Mouse (Mus musculus): Measurements from ENCODE around the gene Gm20422. TPM values are rescaled to one million over a fixed set of nuclear protein-coding genes. Genes with fewer than 3 reads are reported as not detected.

The Gm20422 gene
- polyA plus RNA-seq (2015; fragmentation: Nextera tagmentation; extraction: Ambion mirVana), result 0.64 TPM in 1 of 2 replicates, not detected in the other

GRCm38 (mm10) chr8:69774503-69775148, at the start of gene Gm20422:
TSS of gene Gm20422 (minus strand) at chr8:69774886.
- WGBS, result under 1% methylated on average over 41 of the region's 41 CpGs

GRCm38 (mm10) chr8:69822386-69823191, 47.9 kb upstream of the Gm20422 start, which contains the start of gene Lpar2:
TSS of gene Lpar2 (plus strand) at chr8:69822429.
- peaks cover 26% of the 10 kb centered on the region for H3K4me1 ChIP-seq (ENCODE audit: control insufficient read depth, insufficient read depth, low read depth, low read length)
- no peaks in the 10 kb centered on the region for H3K27me3 ChIP-seq (replicated peaks; ENCODE audit: control insufficient read depth, insufficient read depth, low read length)
- peak within 1 kb of the TSS; percentile 79 for H3K27ac ChIP-seq (ENCODE audit: low read depth, low read length)
- no peaks in the 10 kb centered on the region for H3K9me3 ChIP-seq (ENCODE audit: control insufficient read depth, low read length)
- peak within 1 kb of the TSS; percentile 78 for H3K4me2 ChIP-seq (ENCODE audit: low read length)
- ATAC-seq, result peak; percentile 81
- peak within 1 kb of the TSS; percentile 75 for H3K9ac ChIP-seq (ENCODE audit: low read depth, low read length)
- under 1% methylated on average over 26 of the region's 35 CpGs for WGBS
- H3K4me3 ChIP-seq (ENCODE audit: low read length), result peak within 1 kb of the TSS; percentile 67
- H3K36me3 ChIP-seq (ENCODE audit: control insufficient read depth, insufficient read depth, low read length), result peaks cover 18% of the 10 kb centered on the region

More at GRCm38 (mm10) chr8:69774503-69775148, at the start of gene Gm20422:
- peak within 1 kb of the TSS; percentile 76 for H3K4me2 ChIP-seq (ENCODE audit: low read length)
- no peaks in the 10 kb centered on the region for H3K27me3 ChIP-seq (replicated peaks; ENCODE audit: control insufficient read depth, insufficient read depth, low read length)
- H3K27ac ChIP-seq (ENCODE audit: low read depth, low read length), result peak within 1 kb of the TSS; percentile 100
- peak; percentile 99 for ATAC-seq
- peak within 1 kb of the TSS; percentile 79 for H3K4me3 ChIP-seq (ENCODE audit: low read length)
- peak within 1 kb of the TSS; percentile 99 for H3K9ac ChIP-seq (ENCODE audit: low read depth, low read length)
- peaks cover 14% of the 10 kb centered on the region for H3K4me1 ChIP-seq (ENCODE audit: control insufficient read depth, insufficient read depth, low read depth, low read length)
- H3K36me3 ChIP-seq (ENCODE audit: control insufficient read depth, insufficient read depth, low read length), result no peaks in the 10 kb centered on the region; the same call in 1 of the 2 replicates
- no peaks in the 10 kb centered on the region for H3K9me3 ChIP-seq (ENCODE audit: control insufficient read depth, low read length)

- Histone ChIP-seq H3K4me1 (ENCODE audit: control insufficient read depth, insufficient read depth, low read depth, low read length) (peaks cover 26% of the 10 kb centered on the region), H3K27ac (ENCODE audit: low read depth, low read length) (peak overlapping the region; percentile 79), H3K4me2 (ENCODE audit: low read length) (peak overlapping the region; percentile 78), H3K27me3 (replicated peaks; ENCODE audit: control insufficient read depth, insufficient read depth, low read length) (no peaks in the 10 kb centered on the region), H3K9me3 (ENCODE audit: control insufficient read depth, low read length) (no peaks in the 10 kb centered on the region), H3K4me3 (ENCODE audit: low read length) (peak overlapping the region; percentile 67), H3K9ac (ENCODE audit: low read depth, low read length) (peak overlapping the region; percentile 75), H3K36me3 (ENCODE audit: control insufficient read depth, insufficient read depth, low read length) (peaks cover 20% of the 10 kb centered on the region)
- peak; percentile 62 for ATAC-seq
- 0% methylated on average over 13 of the region's 22 CpGs for whole genome bisulfite sequencing
Observed at GRCm38 (mm10) chr8:69821971-69822385, 47.3 kb upstream of the Gm20422 start.

GRCm38 (mm10) chr8:69820466-69820865, 45.8 kb upstream of the Gm20422 start:
- ATAC-seq, result no peak
- H3K9ac ChIP-seq (ENCODE audit: low read depth, low read length), result no peak overlapping the region
- no peaks in the 10 kb centered on the region for H3K9me3 ChIP-seq (ENCODE audit: control insufficient read depth, low read length)
- no peak overlapping the region for H3K27ac ChIP-seq (ENCODE audit: low read depth, low read length)
- WGBS, result 83% methylated on average over 9 of the region's 9 CpGs
- H3K27me3 ChIP-seq (replicated peaks; ENCODE audit: control insufficient read depth, insufficient read depth, low read length), result no peaks in the 10 kb centered on the region
- peaks cover 19% of the 10 kb centered on the region for H3K36me3 ChIP-seq (ENCODE audit: control insufficient read depth, insufficient read depth, low read length)
- peaks cover 24% of the 10 kb centered on the region for H3K4me1 ChIP-seq (ENCODE audit: control insufficient read depth, insufficient read depth, low read depth, low read length)
- no peak overlapping the region for H3K4me3 ChIP-seq (ENCODE audit: low read length)
- H3K4me2 ChIP-seq (ENCODE audit: low read length), result no peak overlapping the region

GRCm38 (mm10) chr8:69815396-69815795, 40.7 kb upstream of the Gm20422 start:
- Histone ChIP-seq H3K4me3 (ENCODE audit: low read length) (no peak overlapping the region), H3K36me3 (ENCODE audit: control insufficient read depth, insufficient read depth, low read length) (peaks cover 36% of the 10 kb centered on the region), H3K27ac (ENCODE audit: low read depth, low read length) (no peak overlapping the region), H3K27me3 (replicated peaks; ENCODE audit: control insufficient read depth, insufficient read depth, low read length) (no peaks in the 10 kb centered on the region), H3K9me3 (ENCODE audit: control insufficient read depth, low read length) (no peaks in the 10 kb centered on the region), H3K9ac (ENCODE audit: low read depth, low read length) (no peak overlapping the region), H3K4me1 (ENCODE audit: control insufficient read depth, insufficient read depth, low read depth, low read length) (no peaks in the 10 kb centered on the region), H3K4me2 (ENCODE audit: low read length) (no peak overlapping the region)
- ATAC-seq, result no peak
- WGBS, result 93% methylated on average over 4 of the region's 4 CpGs

- ATAC-seq, result no peak
- Histone ChIP-seq H3K36me3 (ENCODE audit: control insufficient read depth, insufficient read depth, low read length) (peaks cover 36% of the 10 kb centered on the region), H3K27me3 (replicated peaks; ENCODE audit: control insufficient read depth, insufficient read depth, low read length) (no peaks in the 10 kb centered on the region), H3K9me3 (ENCODE audit: control insufficient read depth, low read length) (no peaks in the 10 kb centered on the region), H3K4me2 (ENCODE audit: low read length) (no peak overlapping the region), H3K4me3 (ENCODE audit: low read length) (no peak overlapping the region), H3K27ac (ENCODE audit: low read depth, low read length) (no peak overlapping the region), H3K4me1 (ENCODE audit: control insufficient read depth, insufficient read depth, low read depth, low read length) (no peaks in the 10 kb centered on the region), H3K9ac (ENCODE audit: low read depth, low read length) (no peak overlapping the region)
- WGBS, result 95% methylated on average over 2 of the region's 2 CpGs
Observed at GRCm38 (mm10) chr8:69814881-69815280, 40.2 kb upstream of the Gm20422 start.

GRCm38 (mm10) chr8:69809820-69810219, 35.1 kb upstream of the Gm20422 start:
- H3K4me2 ChIP-seq (ENCODE audit: low read length), result peak overlapping the region; percentile 79
- H3K36me3 ChIP-seq (ENCODE audit: control insufficient read depth, insufficient read depth, low read length), result peaks cover 45% of the 10 kb centered on the region
- no peaks in the 10 kb centered on the region for H3K27me3 ChIP-seq (replicated peaks; ENCODE audit: control insufficient read depth, insufficient read depth, low read length)
- ATAC-seq, result no peak
- H3K27ac ChIP-seq (ENCODE audit: low read depth, low read length), result no peak overlapping the region
- 70% methylated on average over 3 of the region's 3 CpGs for WGBS
- H3K9ac ChIP-seq (ENCODE audit: low read depth, low read length), result no peak overlapping the region; the same call in 1 of the 2 replicates
- peaks cover 3% of the 10 kb centered on the region; the same call in 1 of the 2 replicates for H3K4me1 ChIP-seq (ENCODE audit: control insufficient read depth, insufficient read depth, low read depth, low read length)
- H3K9me3 ChIP-seq (ENCODE audit: control insufficient read depth, low read length), result no peaks in the 10 kb centered on the region
- peak overlapping the region; percentile 69; the same call in 1 of the 2 replicates for H3K4me3 ChIP-seq (ENCODE audit: low read length)

GRCm38 (mm10) chr8:69808864-69809403, 34.2 kb upstream of the Gm20422 start:
- ATAC-seq, result peak; percentile 66
- H3K27ac ChIP-seq (ENCODE audit: low read depth, low read length), result peak overlapping the region; percentile 66
- H3K4me1 ChIP-seq (ENCODE audit: control insufficient read depth, insufficient read depth, low read depth, low read length), result peaks cover 3% of the 10 kb centered on the region; the same call in 1 of the 2 replicates
- 2% methylated on average over 23 of the region's 23 CpGs for WGBS
- H3K9me3 ChIP-seq (ENCODE audit: control insufficient read depth, low read length), result no peaks in the 10 kb centered on the region
- H3K27me3 ChIP-seq (replicated peaks; ENCODE audit: control insufficient read depth, insufficient read depth, low read length), result no peaks in the 10 kb centered on the region
- H3K4me2 ChIP-seq (ENCODE audit: low read length), result peak overlapping the region; percentile 79
- peaks cover 39% of the 10 kb centered on the region for H3K36me3 ChIP-seq (ENCODE audit: control insufficient read depth, insufficient read depth, low read length)
- H3K9ac ChIP-seq (ENCODE audit: low read depth, low read length), result peak overlapping the region; percentile 82
- H3K4me3 ChIP-seq (ENCODE audit: low read length), result peak overlapping the region; percentile 69
